Mouse (Mus musculus): ENCODE data around the gene Pdia2. TPM values are rescaled to one million over a fixed set of nuclear protein-coding genes. Genes with fewer than 3 reads are reported as not detected.
"Not testable (repeated sequence)": the region's sequence is repeated elsewhere in the genome, so short reads cannot be mapped to it uniquely, and the experiment has no call there.

Gene Pdia2
- polyA plus RNA-seq, 1 experiment from 2014 or later, result 0.32 TPM

GRCm38 (mm10) chr17:26192481-26193190, 6.3 kb downstream of the Pdia2 start:
- Histone ChIP-seq H3K27me3 (no peaks in the 10 kb centered on the region), H3K4me1 (no peaks in the 10 kb centered on the region), H3K4me2 (replicated peaks) (no peak overlapping the region), H3K4me3 (no peak overlapping the region), H3K27ac (no peak overlapping the region), H3K9ac (no peak overlapping the region), H3K36me3 (peaks cover 96% of the 10 kb centered on the region), H3K9me3 (replicated peaks) (no peaks in the 10 kb centered on the region)
- ATAC-seq (ENCODE audit: low FRiP score), result no peak
- 98% methylated on average over 15 of the region's 15 CpGs for WGBS

- H3K27me3 ChIP-seq; H3K27ac ChIP-seq; H3K9ac ChIP-seq; H3K4me2 ChIP-seq (replicated peaks); H3K4me1 ChIP-seq; ATAC-seq (ENCODE audit: low FRiP score); H3K4me3 ChIP-seq; H3K9me3 ChIP-seq (replicated peaks): not testable (repeated sequence)
- H3K36me3 ChIP-seq, result peaks cover 91% of the 10 kb centered on the region
- 92% methylated on average over 7 of the region's 7 CpGs for WGBS
Measured at GRCm38 (mm10) chr17:26191486-26191885, 7.4 kb downstream of the Pdia2 start.

GRCm38 (mm10) chr17:26188091-26188805, 10.6 kb downstream of the Pdia2 start:
- Histone ChIP-seq H3K4me3 (no peak overlapping the region), H3K9me3 (replicated peaks) (no peaks in the 10 kb centered on the region), H3K4me1 (no peaks in the 10 kb centered on the region), H3K9ac (no peak overlapping the region), H3K36me3 (peaks cover 86% of the 10 kb centered on the region), H3K4me2 (replicated peaks) (no peak overlapping the region), H3K27ac (no peak overlapping the region), H3K27me3 (no peaks in the 10 kb centered on the region)
- no peak for ATAC-seq (ENCODE audit: low FRiP score)
- 97% methylated on average over 11 of the region's 11 CpGs for whole genome bisulfite sequencing

GRCm38 (mm10) chr17:26187592-26187991, 11.3 kb downstream of the Pdia2 start:
- Histone ChIP-seq H3K4me2 (replicated peaks) (no peak overlapping the region), H3K9me3 (replicated peaks) (no peaks in the 10 kb centered on the region), H3K4me1 (no peaks in the 10 kb centered on the region), H3K4me3 (no peak overlapping the region), H3K27me3 (no peaks in the 10 kb centered on the region), H3K36me3 (peaks cover 88% of the 10 kb centered on the region), H3K27ac (no peak overlapping the region), H3K9ac (no peak overlapping the region)
- no peak for ATAC-seq (ENCODE audit: low FRiP score)
- over 99% methylated on average over 5 of the region's 5 CpGs for WGBS

- H3K9me3 ChIP-seq (replicated peaks), result no peaks in the 10 kb centered on the region
- H3K36me3 ChIP-seq, result peaks cover 54% of the 10 kb centered on the region
- no peak for ATAC-seq (ENCODE audit: low FRiP score)
- H3K9ac ChIP-seq, result no peak overlapping the region
- no peak overlapping the region for H3K4me2 ChIP-seq (replicated peaks)
- 94% methylated on average over 3 of the region's 3 CpGs for WGBS
- no peak overlapping the region for H3K4me3 ChIP-seq
- H3K27ac ChIP-seq, result no peak overlapping the region
- no peaks in the 10 kb centered on the region for H3K27me3 ChIP-seq
- H3K4me1 ChIP-seq, result no peaks in the 10 kb centered on the region
Measured at GRCm38 (mm10) chr17:26181179-26181578, 17.7 kb downstream of the Pdia2 start.

- Histone ChIP-seq H3K36me3 (peaks cover 48% of the 10 kb centered on the region), H3K4me3 (no peak overlapping the region)
- no peak for ATAC-seq (ENCODE audit: low FRiP score)
Measured at GRCm38 (mm10) chr17:26178611-26179010, 20.3 kb downstream of the Pdia2 start.

GRCm38 (mm10) chr17:26175248-26175647, 23.6 kb downstream of the Pdia2 start:
- not testable (repeated sequence) for H3K4me2 ChIP-seq (replicated peaks); ATAC-seq (ENCODE audit: low FRiP score); H3K9ac ChIP-seq; H3K27me3 ChIP-seq; H3K4me1 ChIP-seq; H3K4me3 ChIP-seq; H3K9me3 ChIP-seq (replicated peaks); H3K27ac ChIP-seq
- 94% methylated on average over 2 of the region's 2 CpGs for WGBS
- H3K36me3 ChIP-seq, result peaks cover 36% of the 10 kb centered on the region

More at GRCm38 (mm10) chr17:26178611-26179010, 20.3 kb downstream of the Pdia2 start:
- Histone ChIP-seq H3K27ac (no peak overlapping the region), H3K9ac (no peak overlapping the region), H3K9me3 (replicated peaks) (no peaks in the 10 kb centered on the region), H3K4me1 (no peaks in the 10 kb centered on the region), H3K27me3 (no peaks in the 10 kb centered on the region), H3K4me2 (replicated peaks) (no peak overlapping the region)

- WGBS, result 90% methylated on average over 2 of the region's 2 CpGs
- no peak overlapping the region for H3K4me3 ChIP-seq
- H3K4me1 ChIP-seq, result no peaks in the 10 kb centered on the region
- no peak for ATAC-seq (ENCODE audit: low FRiP score)
- H3K27me3 ChIP-seq, result no peaks in the 10 kb centered on the region
- no peak overlapping the region for H3K27ac ChIP-seq
- no peaks in the 10 kb centered on the region for H3K36me3 ChIP-seq
- H3K9ac ChIP-seq, result no peak overlapping the region
- no peak overlapping the region for H3K4me2 ChIP-seq (replicated peaks)
- H3K9me3 ChIP-seq (replicated peaks), result no peaks in the 10 kb centered on the region
Measured at GRCm38 (mm10) chr17:26168039-26168438, 30.8 kb downstream of the Pdia2 start.

GRCm38 (mm10) chr17:26162736-26163135, 36.2 kb downstream of the Pdia2 start:
- H3K9ac ChIP-seq, result no peak overlapping the region
- H3K4me2 ChIP-seq (replicated peaks), result no peak overlapping the region
- ATAC-seq (ENCODE audit: low FRiP score), result no peak
- no peaks in the 10 kb centered on the region for H3K9me3 ChIP-seq (replicated peaks)
- whole genome bisulfite sequencing, result 96% methylated on average over 1 of the region's 1 CpGs
- no peak overlapping the region for H3K27ac ChIP-seq
- no peak overlapping the region for H3K4me3 ChIP-seq
- H3K27me3 ChIP-seq, result no peaks in the 10 kb centered on the region
- no peaks in the 10 kb centered on the region for H3K36me3 ChIP-seq
- no peaks in the 10 kb centered on the region for H3K4me1 ChIP-seq

GRCm38 (mm10) chr17:26151886-26152630, 46.8 kb downstream of the Pdia2 start:
- no peak overlapping the region for H3K9ac ChIP-seq
- no peak overlapping the region for H3K27ac ChIP-seq
- no peaks in the 10 kb centered on the region for H3K9me3 ChIP-seq (replicated peaks)
- no peak overlapping the region for H3K4me2 ChIP-seq (replicated peaks)
- WGBS, result 100% methylated on average over 2 of the region's 2 CpGs
- H3K4me1 ChIP-seq, result no peaks in the 10 kb centered on the region
- peaks cover 58% of the 10 kb centered on the region for H3K36me3 ChIP-seq
- H3K27me3 ChIP-seq, result no peaks in the 10 kb centered on the region
- ATAC-seq (ENCODE audit: low FRiP score), result no peak
- no peak overlapping the region for H3K4me3 ChIP-seq

- no peaks in the 10 kb centered on the region for H3K9me3 ChIP-seq (replicated peaks)
- no peak overlapping the region for H3K27ac ChIP-seq
- ATAC-seq (ENCODE audit: low FRiP score), result no peak
- H3K27me3 ChIP-seq, result no peaks in the 10 kb centered on the region
- H3K4me3 ChIP-seq, result no peak overlapping the region
- H3K36me3 ChIP-seq, result peaks cover 74% of the 10 kb centered on the region
- 83% methylated on average over 2 of the region's 2 CpGs for WGBS
- H3K4me1 ChIP-seq, result no peaks in the 10 kb centered on the region
- H3K9ac ChIP-seq, result no peak overlapping the region
- H3K4me2 ChIP-seq (replicated peaks), result no peak overlapping the region
Measured at GRCm38 (mm10) chr17:26149056-26149455, 49.8 kb downstream of the Pdia2 start.
